Mouse (Mus musculus) stomach, embryonic 14.5 days (tissue): ENCODE measurements around the gene Aoc3. TPM values are rescaled to one million over a fixed set of nuclear protein-coding genes. Genes with fewer than 3 reads are reported as not detected.

ENCODE experiments used
- ATAC-seq: fragments of 200-750 bp; cut with Nextera tagmentation; 2 replicates; pipeline ENCODE4 v1.8.0; 2017; ENCODE audit warnings: low read depth, moderate TSS enrichment; ENCODE audit not compliant: insufficient number of reproducible peaks, insufficient read depth, low FRiP score
- H3K27ac ChIP-seq: fragments of 300-500 bp; sonication (generic); 2 replicates; pipeline ENCODE4 v1.5.1; 2014; ENCODE audit warnings: mild to moderate bottlenecking, low read length, moderate library complexity, mixed read lengths
- H3K27me3 ChIP-seq: fragments of 300-500 bp; sonication (generic); 2 replicates; pipeline ENCODE4 v1.6.1; 2014; ENCODE audit warnings: low read length, control low read depth, mixed read lengths; ENCODE audit not compliant: control insufficient read depth, insufficient read depth
- H3K36me3 ChIP-seq: fragments of 300-500 bp; sonication (generic); 2 replicates; pipeline ENCODE4 v1.6.1; 2014; ENCODE audit warnings: mild to moderate bottlenecking, control low read depth, low read length, moderate library complexity, mixed read lengths; ENCODE audit not compliant: control insufficient read depth, insufficient read depth
- H3K4me1 ChIP-seq: fragments of 300-500 bp; sonication (generic); 2 replicates; pipeline ENCODE4 v1.6.1; 2014; ENCODE audit warnings: low read length, control low read depth, mixed read lengths; ENCODE audit not compliant: control insufficient read depth, insufficient read depth
- H3K4me2 ChIP-seq: fragments of 300-500 bp; sonication (generic); replicated peaks from 2 replicates; pipeline ENCODE4 v1.6.1; 2014; ENCODE audit warnings: low read depth, low read length, control low read depth
- H3K4me3 ChIP-seq: fragments of 300-500 bp; sonication (generic); 2 replicates; pipeline ENCODE4 v1.5.1; 2014; ENCODE audit warnings: low read depth, low read length, control low read depth
- H3K9ac ChIP-seq: fragments of 300-500 bp; sonication (generic); replicated peaks from 2 replicates; pipeline ENCODE4 v1.6.1; 2014; ENCODE audit warnings: low read depth, mild to moderate bottlenecking, control low read depth, low read length, moderate library complexity, mixed read lengths
- H3K9me3 ChIP-seq: fragments of 300-500 bp; sonication (generic); 2 replicates; pipeline ENCODE4 v1.6.1; 2016; ENCODE audit warnings: low read depth, low read length, control low read depth; ENCODE audit not compliant: control insufficient read depth
- WGBS: fragments of 180-500 bp; shearing (Covaris S2); extraction: QIAGEN DNeasy Blood & Tissue Kit; methylation state at CpG from one replicate; pipeline ENCODE4 v1.1.7; 2014; 5-methylcytosine and 5-hydroxymethylcytosine counted together
- polyA plus RNA-seq: library from polyadenylated mRNA; unstranded; fragments of >200 nt; fragmentation: Nextera tagmentation; extraction: Ambion mirVana; gene quantifications from 2 replicates; pipeline ENCODE4 v1.2.1, GENCODE M21; 2014

Aoc3 gene
- polyA plus RNA-seq, 1 experiment from 2014 or later = 3.2 TPM

DNA sequence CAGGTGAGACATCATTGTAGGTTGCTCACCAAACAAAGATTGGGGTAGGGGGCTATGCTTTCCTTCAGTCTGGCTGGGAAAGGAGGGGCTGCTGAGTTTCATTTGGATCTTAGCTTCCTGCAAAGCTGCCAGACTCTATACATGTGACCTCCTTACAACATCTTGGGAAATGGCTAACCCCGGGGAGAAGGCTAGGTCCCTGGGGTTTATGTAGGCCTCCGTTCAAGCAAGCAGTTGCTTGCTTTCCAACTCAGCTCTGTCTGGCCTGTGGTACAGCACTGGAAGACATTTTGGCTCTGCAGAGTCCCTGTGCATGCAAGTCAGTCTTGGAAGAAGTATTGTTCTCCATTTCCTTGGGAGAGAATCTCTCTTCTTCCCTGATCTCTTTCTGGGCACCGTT lies 2.1 kb downstream of the Aoc3 start:
- no peak overlapping the region for H3K4me3 ChIP-seq
- WGBS = 89% methylated on average over 3 of the region's 3 CpGs

GRCm38 (mm10) chr11:101334023-101334422 lies 3.6 kb downstream of the Aoc3 start:
- 45% methylated on average over 10 of the region's 10 CpGs for WGBS
- H3K4me3 ChIP-seq = no peak overlapping the region
- 0 out of 2 replicates have a peak, but pooled peaks cover 5% of the 10 kb centered on the region for H3K4me1 ChIP-seq
- H3K36me3 ChIP-seq = no peaks in the 10 kb centered on the region
- H3K4me2 ChIP-seq = no peak overlapping the region
- H3K9me3 ChIP-seq = no peaks in the 10 kb centered on the region
- no peak for ATAC-seq
- no peak overlapping the region for H3K9ac ChIP-seq
- no peaks in the 10 kb centered on the region for H3K27me3 ChIP-seq
- no peak overlapping the region for H3K27ac ChIP-seq

More for the DNA sequence above, 2.1 kb downstream of the Aoc3 start:
- no peak for ATAC-seq
- H3K9ac ChIP-seq = no peak overlapping the region
- H3K4me2 ChIP-seq = 0 out of 2 replicates have a peak overlapping the region, but pooled peaks have one; percentile 10
- H3K9me3 ChIP-seq = no peaks in the 10 kb centered on the region
- H3K36me3 ChIP-seq = no peaks in the 10 kb centered on the region
- 0 out of 2 replicates have a peak, but pooled peaks cover 5% of the 10 kb centered on the region for H3K4me1 ChIP-seq
- H3K27me3 ChIP-seq = no peaks in the 10 kb centered on the region
- H3K27ac ChIP-seq = no peak overlapping the region

DNA sequence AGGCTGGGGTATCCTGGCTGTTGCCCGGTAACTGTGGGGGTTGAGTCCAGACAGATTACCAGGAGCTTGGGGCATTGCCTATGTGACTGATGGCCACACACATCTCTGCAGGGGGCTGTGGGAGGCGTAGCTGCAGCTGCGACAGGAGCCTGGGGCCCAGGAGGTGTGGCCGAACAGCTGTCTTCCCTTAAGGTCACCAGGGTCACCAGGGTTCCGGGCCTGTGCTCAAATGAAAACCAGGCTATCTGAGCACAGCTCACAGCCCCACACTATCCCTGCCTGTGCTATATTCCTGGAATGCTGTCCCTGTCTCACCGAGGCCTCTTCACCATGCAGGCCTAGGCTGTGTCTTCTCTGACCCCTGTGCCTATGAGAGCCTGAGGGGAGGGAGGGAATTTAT lies 4.1 kb downstream of the Aoc3 start:
- Histone ChIP-seq H3K36me3 (no peaks in the 10 kb centered on the region), H3K4me1 (0 out of 2 replicates have a peak, but pooled peaks cover 5% of the 10 kb centered on the region), H3K9me3 (no peaks in the 10 kb centered on the region), H3K27me3 (no peaks in the 10 kb centered on the region), H3K27ac (no peak overlapping the region), H3K9ac (no peak overlapping the region), H3K4me2 (no peak overlapping the region), H3K4me3 (no peak overlapping the region)
- 17% methylated on average over 6 of the region's 6 CpGs for WGBS
- no peak for ATAC-seq

- WGBS = 79% methylated on average over 9 of the region's 9 CpGs
- H3K27me3 ChIP-seq = no peaks in the 10 kb centered on the region
- H3K4me1 ChIP-seq = 0 out of 2 replicates have a peak, but pooled peaks cover 5% of the 10 kb centered on the region
- no peak overlapping the region for H3K27ac ChIP-seq
- no peak overlapping the region for H3K4me3 ChIP-seq
- no peaks in the 10 kb centered on the region for H3K36me3 ChIP-seq
- no peak overlapping the region for H3K9ac ChIP-seq
- no peaks in the 10 kb centered on the region for H3K9me3 ChIP-seq
- no peak for ATAC-seq
- no peak overlapping the region for H3K4me2 ChIP-seq
Observed at GRCm38 (mm10) chr11:101335685-101336084, 5.3 kb downstream of the Aoc3 start.

- 0 out of 2 replicates have a peak, but pooled peaks cover 5% of the 10 kb centered on the region for H3K4me1 ChIP-seq
- H3K4me3 ChIP-seq = peak overlapping the region; percentile 5; the same call in 1 of the 2 replicates
- WGBS = 1% methylated on average over 9 of the region's 9 CpGs
- no peaks in the 10 kb centered on the region for H3K27me3 ChIP-seq
- H3K9ac ChIP-seq = no peak overlapping the region
- H3K4me2 ChIP-seq = peak overlapping the region; percentile 24
- no peaks in the 10 kb centered on the region for H3K36me3 ChIP-seq
- no peak overlapping the region; the same call in 1 of the 2 replicates for H3K27ac ChIP-seq
- peak; percentile 90 for ATAC-seq
- no peaks in the 10 kb centered on the region for H3K9me3 ChIP-seq
Observed at GRCm38 (mm10) chr11:101338123-101338760, 7.8 kb downstream of the Aoc3 start.

GRCm38 (mm10) chr11:101347083-101347775 lies 16.8 kb downstream of the Aoc3 start:
- H3K9me3 ChIP-seq = no peaks in the 10 kb centered on the region
- 67% methylated on average over 10 of the region's 10 CpGs for WGBS

DNA sequence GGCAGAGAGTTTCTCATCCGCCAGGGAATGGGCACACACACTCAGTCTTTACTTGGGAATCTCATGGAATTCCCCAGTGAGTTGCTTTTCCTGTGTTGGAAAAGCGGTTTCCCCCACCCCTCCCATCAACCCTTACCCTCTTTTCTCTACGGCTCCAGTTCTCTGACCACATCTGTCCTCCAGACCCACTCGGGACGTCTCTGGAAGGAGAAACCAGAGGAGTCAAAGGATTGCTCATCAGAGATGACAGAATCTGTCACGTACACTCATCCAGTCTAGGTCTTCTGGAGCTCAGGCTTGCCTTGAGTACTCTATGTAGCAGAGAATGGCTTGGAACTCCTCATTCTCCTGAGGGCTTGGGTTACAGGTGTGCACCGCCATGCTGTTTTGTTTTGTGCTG lies 18.4 kb downstream of the Aoc3 start:
- H3K9me3 ChIP-seq = no peaks in the 10 kb centered on the region
- no peaks in the 10 kb centered on the region for H3K27me3 ChIP-seq
- WGBS = 70% methylated on average over 7 of the region's 7 CpGs
- H3K27ac ChIP-seq = no peak overlapping the region
- H3K36me3 ChIP-seq = no peaks in the 10 kb centered on the region
- no peak overlapping the region for H3K4me3 ChIP-seq
- H3K4me1 ChIP-seq = no peaks in the 10 kb centered on the region
- H3K9ac ChIP-seq = no peak overlapping the region
- no peak for ATAC-seq
- no peak overlapping the region for H3K4me2 ChIP-seq

More at GRCm38 (mm10) chr11:101347083-101347775, 16.8 kb downstream of the Aoc3 start:
- Histone ChIP-seq H3K36me3 (no peaks in the 10 kb centered on the region), H3K27me3 (no peaks in the 10 kb centered on the region), H3K4me3 (no peak overlapping the region), H3K9ac (no peak overlapping the region), H3K4me2 (no peak overlapping the region), H3K4me1 (no peaks in the 10 kb centered on the region), H3K27ac (no peak overlapping the region)
- ATAC-seq = no peak

DNA sequence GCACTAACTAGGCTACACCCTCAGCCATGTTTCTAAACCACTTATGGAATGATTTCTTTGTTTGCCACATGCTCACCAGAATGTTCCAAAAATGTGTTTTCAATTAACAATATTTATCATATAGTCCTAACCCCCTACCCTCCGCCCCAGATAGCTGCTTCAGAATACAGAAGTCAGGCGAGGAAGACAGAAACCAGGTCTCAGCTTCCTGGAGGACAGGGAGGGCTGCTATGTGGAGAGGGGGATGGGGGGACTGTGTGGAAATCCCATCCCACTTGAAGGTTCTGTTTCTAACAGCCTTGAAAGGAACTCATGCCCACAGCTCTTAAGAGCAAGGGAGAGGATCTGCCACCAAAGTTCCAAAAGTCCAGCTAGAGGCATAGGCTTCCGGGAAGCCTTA lies 18.8 kb downstream of the Aoc3 start:
- no peaks in the 10 kb centered on the region for H3K4me1 ChIP-seq
- H3K4me3 ChIP-seq = no peak overlapping the region
- H3K27ac ChIP-seq = no peak overlapping the region
- no peak overlapping the region for H3K9ac ChIP-seq
- ATAC-seq = no peak
- 74% methylated on average over 3 of the region's 3 CpGs for WGBS
- no peak overlapping the region for H3K4me2 ChIP-seq
- H3K36me3 ChIP-seq = no peaks in the 10 kb centered on the region
- H3K9me3 ChIP-seq = no peaks in the 10 kb centered on the region
- H3K27me3 ChIP-seq = no peaks in the 10 kb centered on the region
